Mouse (Mus musculus) cortical plate, adult 2 months (tissue): Measurements from ENCODE around the gene Camta1.

Experiments
- CTCF ChIP-seq: fragments of 200-500 bp; IDR thresholded peaks from 2 replicates; pipeline ENCODE4 v1.5.1; 2011; ENCODE audit warnings: mild to moderate bottlenecking, control low read depth, low read length; ENCODE audit not compliant: insufficient read depth; ENCODE audit errors: extremely low read depth
- POLR2A ChIP-seq: fragments of 200-500 bp; IDR thresholded peaks from 2 replicates; pipeline ENCODE4 v1.6.1; 2011; ENCODE audit warnings: mild to moderate bottlenecking, low read length, control low read depth; ENCODE audit not compliant: insufficient read depth; ENCODE audit errors: extremely low read depth

DNA sequence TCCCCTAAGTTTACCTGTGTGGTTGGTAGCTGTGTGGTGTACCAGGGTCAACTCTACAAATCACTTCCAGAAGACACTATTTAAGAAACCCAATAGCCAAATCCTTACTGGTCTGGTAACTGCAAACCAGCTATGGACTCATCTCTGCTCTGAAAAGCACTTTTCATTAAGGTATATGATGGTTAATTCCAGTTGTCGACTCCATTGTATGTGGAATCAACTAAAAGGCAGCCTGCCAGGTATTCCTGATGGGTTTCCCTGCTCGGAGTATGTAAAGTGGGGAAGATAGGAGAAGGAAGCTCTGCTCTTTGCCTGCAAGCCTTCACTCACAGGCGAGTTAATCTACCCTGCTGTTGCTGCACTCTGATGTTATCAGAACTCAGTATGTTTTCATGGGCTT lies 815.2 kb downstream of the Camta1 start:
- TF ChIP-seq CTCF = no peak
- TF ChIP-seq POLR2A = no peak
